Mouse (Mus musculus): ENCODE results near the gene Timm17b. TPM values are rescaled to one million over a fixed set of nuclear protein-coding genes. Genes with fewer than 3 reads are reported as not detected.

The Timm17b gene
- polyA plus RNA-seq (2012; rRNA removed) = 20.8 and 31.8 TPM in 2 replicates

- TF ChIP-seq POLR2A (IDR thresholded peaks at IDR 0.05; ENCODE audit: low read depth, low read length) (peak; percentile 14; the same call in 1 of the 2 replicates), CTCF (IDR thresholded peaks at IDR 0.05; ENCODE audit: extremely low read depth, insufficient read length, insufficient replicate concordance, low read depth, low read length) (no peak)
- Histone ChIP-seq H3K27ac (ENCODE audit: insufficient read depth, low read depth, low read length) (peak within 1 kb of the TSS; percentile 99), H3K4me3 (ENCODE audit: low read depth, low read length) (peak within 1 kb of the TSS; percentile 99), H3K36me3 (ENCODE audit: control insufficient read depth, insufficient read depth, low read length) (peaks cover 10% of the 10 kb centered on the region), H3K4me1 (ENCODE audit: control insufficient read depth, insufficient read depth, insufficient read length, low read length) (no peaks in the 10 kb centered on the region), H3K27me3 (ENCODE audit: control insufficient read depth, insufficient read depth, low read length) (no peaks in the 10 kb centered on the region)
- WGBS = 16% methylated on average over 62 of the region's 62 CpGs
Measured at GRCm38 (mm10) chrX:7898880-7899874, at the start of gene Timm17b, which contains the start of gene Pqbp1. Gene Timm17b, plus strand, starts transcription at chrX:7899357. Gene Pqbp1, minus strand, starts transcription at chrX:7899269.

- no peaks in the 10 kb centered on the region for H3K27me3 ChIP-seq (ENCODE audit: control insufficient read depth, insufficient read depth, low read length)
- H3K36me3 ChIP-seq (ENCODE audit: control insufficient read depth, insufficient read depth, low read length) = peaks cover 8% of the 10 kb centered on the region
- no peak overlapping the region for H3K4me3 ChIP-seq (ENCODE audit: low read depth, low read length)
- no peak overlapping the region for H3K27ac ChIP-seq (ENCODE audit: insufficient read depth, low read depth, low read length)
- WGBS = 25% methylated on average over 2 of the region's 2 CpGs
- no peaks in the 10 kb centered on the region for H3K4me1 ChIP-seq (ENCODE audit: control insufficient read depth, insufficient read depth, insufficient read length, low read length)
- TF ChIP-seq CTCF (IDR thresholded peaks at IDR 0.05; ENCODE audit: extremely low read depth, insufficient read length, insufficient replicate concordance, low read depth, low read length) (peak; percentile 59; the same call in 1 of the 2 replicates), POLR2A (IDR thresholded peaks at IDR 0.05; ENCODE audit: low read depth, low read length) (no peak)
Measured at GRCm38 (mm10) chrX:7854578-7854977, 44.6 kb upstream of the Timm17b start.

GRCm38 (mm10) chrX:7859191-7859753, 39.9 kb upstream of the Timm17b start:
- H3K4me1 ChIP-seq (ENCODE audit: control insufficient read depth, insufficient read depth, insufficient read length, low read length) = 0 out of 2 replicates have a peak, but pooled peaks cover 2% of the 10 kb centered on the region
- H3K27ac ChIP-seq (ENCODE audit: insufficient read depth, low read depth, low read length) = no peak overlapping the region
- peaks cover 5% of the 10 kb centered on the region for H3K36me3 ChIP-seq (ENCODE audit: control insufficient read depth, insufficient read depth, low read length)
- H3K4me3 ChIP-seq (ENCODE audit: low read depth, low read length) = no peak overlapping the region
- 85% methylated on average over 3 of the region's 3 CpGs for WGBS
- H3K27me3 ChIP-seq (ENCODE audit: control insufficient read depth, insufficient read depth, low read length) = no peaks in the 10 kb centered on the region
- TF ChIP-seq POLR2A (IDR thresholded peaks at IDR 0.05; ENCODE audit: low read depth, low read length) = no peak
- no peak for TF ChIP-seq CTCF (IDR thresholded peaks at IDR 0.05; ENCODE audit: extremely low read depth, insufficient read length, insufficient replicate concordance, low read depth, low read length)

- TF ChIP-seq CTCF (IDR thresholded peaks at IDR 0.05; ENCODE audit: extremely low read depth, insufficient read length, insufficient replicate concordance, low read depth, low read length) (no peak), POLR2A (IDR thresholded peaks at IDR 0.05; ENCODE audit: low read depth, low read length) (no peak)
- peaks cover 15% of the 10 kb centered on the region for H3K36me3 ChIP-seq (ENCODE audit: control insufficient read depth, insufficient read depth, low read length)
- H3K27me3 ChIP-seq (ENCODE audit: control insufficient read depth, insufficient read depth, low read length) = no peaks in the 10 kb centered on the region
- H3K4me3 ChIP-seq (ENCODE audit: low read depth, low read length) = no peak overlapping the region
- no peak overlapping the region for H3K27ac ChIP-seq (ENCODE audit: insufficient read depth, low read depth, low read length)
- 0 out of 2 replicates have a peak, but pooled peaks cover 2% of the 10 kb centered on the region for H3K4me1 ChIP-seq (ENCODE audit: control insufficient read depth, insufficient read depth, insufficient read length, low read length)
- 81% methylated on average over 1 of the region's 1 CpGs for WGBS
Measured at GRCm38 (mm10) chrX:7863181-7863580, 36.0 kb upstream of the Timm17b start.

GRCm38 (mm10) chrX:7864551-7864950, 34.6 kb upstream of the Timm17b start:
- no peak for TF ChIP-seq POLR2A (IDR thresholded peaks at IDR 0.05; ENCODE audit: low read depth, low read length)
- TF ChIP-seq CTCF (IDR thresholded peaks at IDR 0.05; ENCODE audit: extremely low read depth, insufficient read length, insufficient replicate concordance, low read depth, low read length) = no peak
- Histone ChIP-seq H3K27ac (ENCODE audit: insufficient read depth, low read depth, low read length) (peak overlapping the region; percentile 51; the same call in 1 of the 2 replicates), H3K4me1 (ENCODE audit: control insufficient read depth, insufficient read depth, insufficient read length, low read length) (0 out of 2 replicates have a peak, but pooled peaks cover 2% of the 10 kb centered on the region), H3K27me3 (ENCODE audit: control insufficient read depth, insufficient read depth, low read length) (no peaks in the 10 kb centered on the region), H3K4me3 (ENCODE audit: low read depth, low read length) (no peak overlapping the region), H3K36me3 (ENCODE audit: control insufficient read depth, insufficient read depth, low read length) (peaks cover 17% of the 10 kb centered on the region)
- WGBS = 70% methylated on average over 3 of the region's 3 CpGs

GRCm38 (mm10) chrX:7865343-7865742, 33.8 kb upstream of the Timm17b start:
- TF ChIP-seq POLR2A (IDR thresholded peaks at IDR 0.05; ENCODE audit: low read depth, low read length) = no peak
- TF ChIP-seq CTCF (IDR thresholded peaks at IDR 0.05; ENCODE audit: extremely low read depth, insufficient read length, insufficient replicate concordance, low read depth, low read length) = no peak
- Histone ChIP-seq H3K4me3 (ENCODE audit: low read depth, low read length) (no peak overlapping the region), H3K27me3 (ENCODE audit: control insufficient read depth, insufficient read depth, low read length) (no peaks in the 10 kb centered on the region), H3K36me3 (ENCODE audit: control insufficient read depth, insufficient read depth, low read length) (peaks cover 17% of the 10 kb centered on the region), H3K4me1 (ENCODE audit: control insufficient read depth, insufficient read depth, insufficient read length, low read length) (0 out of 2 replicates have a peak, but pooled peaks cover 2% of the 10 kb centered on the region), H3K27ac (ENCODE audit: insufficient read depth, low read depth, low read length) (peak overlapping the region; percentile 51; the same call in 1 of the 2 replicates)
- WGBS = 59% methylated on average over 2 of the region's 2 CpGs

Measured in small intestine, adult 2 months (tissue).